Mouse (Mus musculus): ENCODE results near the gene Tnni3. TPM values are rescaled to one million over a fixed set of nuclear protein-coding genes. Genes with fewer than 3 reads are reported as not detected.
A peak's percentile ranks its signal among the peaks of the same experiment; 100 is the strongest.

Gene Tnni3
- total RNA-seq, 2 experiments from 2014 or later = not detected

DNA sequence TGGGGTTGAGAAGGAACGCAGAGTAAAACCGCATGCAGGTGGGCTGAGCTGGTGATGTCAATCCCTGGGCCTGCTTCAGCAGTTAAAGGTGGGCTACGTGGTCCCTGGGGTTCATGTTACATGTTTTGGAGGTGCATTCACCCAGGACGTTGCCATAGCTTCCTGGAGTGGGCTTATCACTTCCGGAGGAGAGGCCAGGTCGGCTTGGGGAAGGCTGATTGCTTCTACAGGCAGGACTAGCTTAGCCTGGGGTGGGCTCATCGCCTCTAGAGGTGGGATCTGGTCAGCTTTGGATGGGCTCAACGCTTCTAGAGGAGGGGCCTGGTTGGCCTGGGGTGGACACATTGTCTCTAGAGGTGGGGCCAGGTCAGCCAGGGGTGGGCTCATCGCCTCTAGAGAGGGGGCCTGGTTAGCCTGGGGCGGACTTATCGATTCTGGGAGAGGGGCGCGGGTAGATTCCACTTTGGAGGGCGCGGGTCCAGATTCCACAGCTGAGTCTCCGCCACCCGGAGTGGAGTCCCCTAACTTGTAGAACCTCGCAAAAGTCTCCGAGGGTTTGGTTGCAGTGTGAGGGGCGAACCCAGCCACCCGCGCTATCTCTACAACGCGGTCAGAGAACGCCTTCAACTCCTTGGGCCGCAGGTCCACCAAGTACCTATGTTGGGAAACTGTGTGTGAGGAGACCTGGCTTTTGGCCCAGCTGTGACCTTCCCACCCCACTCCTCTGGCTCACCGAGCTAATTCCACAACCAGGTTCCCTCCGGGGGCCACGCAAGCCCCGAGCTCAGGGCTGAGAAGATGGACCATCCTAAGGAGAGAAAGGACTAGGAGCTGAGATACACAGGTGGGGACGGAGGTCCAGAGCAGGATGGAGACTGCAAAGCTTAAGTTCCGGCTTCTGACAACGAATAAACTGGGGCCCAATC, 561 bp downstream of the Tnni3 start:
- ATAC-seq (replicated peaks; ENCODE audit: low FRiP score, poor library complexity, severe bottlenecking) = no peak

GRCm38 (mm10) chr7:4522292-4522691, 1.7 kb downstream of the Tnni3 start:
- ATAC-seq (replicated peaks; ENCODE audit: low FRiP score, poor library complexity, severe bottlenecking) = no peak

DNA sequence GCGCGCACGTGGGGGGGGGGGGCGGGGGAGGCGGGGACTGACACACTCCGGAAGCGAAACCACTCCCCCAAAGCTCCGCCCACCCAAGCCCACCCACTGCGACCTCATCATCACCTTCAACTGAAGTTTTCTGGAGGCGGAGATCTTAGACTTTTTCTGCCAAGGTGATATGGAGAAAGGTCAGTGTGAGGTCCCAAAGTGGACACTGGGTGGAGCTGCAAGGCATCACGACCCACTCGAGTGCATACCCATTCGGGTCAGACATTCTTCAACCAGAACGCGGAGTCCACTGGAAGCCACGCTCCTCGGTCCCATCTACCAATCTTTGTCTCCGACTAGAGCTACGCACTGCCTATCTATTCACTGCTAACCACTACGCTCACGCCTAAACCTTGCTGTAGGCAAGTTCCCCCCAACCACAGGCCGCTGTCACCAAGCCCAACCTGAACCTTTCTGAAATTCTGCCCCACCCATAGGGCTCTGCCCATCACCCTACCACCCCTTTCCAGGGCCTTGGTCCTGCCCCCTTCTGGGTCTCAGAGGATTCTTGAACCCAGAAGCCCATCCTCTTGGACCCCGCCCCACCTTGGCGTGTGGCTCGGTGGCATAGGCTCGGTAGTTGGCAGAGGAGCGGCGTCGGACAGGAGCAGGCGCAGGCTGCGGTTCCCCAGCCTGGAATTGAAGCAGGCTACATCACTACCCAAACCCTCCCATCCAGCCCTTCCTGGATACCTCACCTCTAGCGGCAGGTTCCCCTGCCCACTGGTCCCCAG, 2.6 kb downstream of the Tnni3 start:
- no peak for ATAC-seq (replicated peaks; ENCODE audit: low FRiP score, poor library complexity, severe bottlenecking)

GRCm38 (mm10) chr7:4518487-4518886, 5.5 kb downstream of the Tnni3 start:
- no peak for ATAC-seq (replicated peaks; ENCODE audit: low FRiP score, poor library complexity, severe bottlenecking)

DNA sequence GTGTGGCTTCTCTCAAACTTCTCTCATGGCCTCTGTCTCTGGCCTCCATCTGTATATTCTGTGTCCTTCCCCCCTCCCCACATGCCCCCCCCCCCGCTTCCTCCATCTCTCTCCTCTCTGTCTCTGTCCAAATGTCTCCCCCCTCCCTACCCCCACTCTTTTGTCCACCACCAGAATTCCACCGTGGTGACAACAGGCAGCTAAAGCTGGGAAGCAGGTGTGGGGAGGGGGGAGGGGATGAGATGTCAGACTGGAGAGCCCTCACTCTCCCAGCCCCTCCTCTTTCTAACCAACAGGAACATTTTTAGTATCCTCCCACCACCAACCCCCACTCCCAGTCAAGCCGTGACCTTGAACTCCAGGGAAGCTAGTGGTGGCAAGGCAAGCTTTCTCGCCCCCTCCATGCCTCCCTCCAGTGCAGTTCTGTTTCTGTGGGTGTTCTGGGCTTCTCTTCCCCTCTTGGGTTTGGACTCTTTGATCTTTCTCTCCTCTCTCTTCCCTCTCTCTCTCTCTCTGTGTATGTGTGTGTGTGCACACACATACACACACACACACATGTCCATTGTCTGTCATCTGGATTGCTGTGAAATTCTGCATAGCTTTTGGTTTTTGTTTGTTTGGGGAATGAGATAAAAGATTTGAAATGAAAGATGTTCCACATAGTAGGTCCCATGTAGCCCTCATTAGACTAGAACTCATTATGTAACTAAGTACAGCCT, 7.5 kb downstream of the Tnni3 start, which contains the start of gene Tnnt1:
TSS of gene Tnnt1 (minus strand) at position 51 of the 719 bp plus-strand sequence.
- no peak for ATAC-seq (replicated peaks; ENCODE audit: low FRiP score, poor library complexity, severe bottlenecking)

DNA sequence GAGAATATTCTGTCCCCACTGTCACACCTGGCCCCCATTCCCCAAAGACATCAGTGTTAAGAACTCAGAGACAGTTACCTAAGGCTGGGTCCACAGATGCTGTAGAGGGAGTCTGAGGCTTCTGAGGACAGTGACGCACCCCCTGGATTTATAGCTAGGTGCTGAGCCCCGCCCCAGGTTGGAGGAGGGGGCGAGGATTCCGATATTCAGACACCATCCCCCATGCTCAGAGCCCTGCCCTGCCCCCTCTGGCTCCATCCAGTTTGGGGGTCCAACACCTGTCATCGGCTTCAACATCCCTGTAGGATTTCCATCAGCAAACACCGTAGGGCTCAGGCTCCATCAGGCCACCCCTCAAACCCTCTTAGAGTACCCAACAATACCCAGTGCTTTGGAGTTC, 8.2 kb downstream of the Tnni3 start:
- no peak for ATAC-seq (replicated peaks; ENCODE audit: low FRiP score, poor library complexity, severe bottlenecking)

DNA sequence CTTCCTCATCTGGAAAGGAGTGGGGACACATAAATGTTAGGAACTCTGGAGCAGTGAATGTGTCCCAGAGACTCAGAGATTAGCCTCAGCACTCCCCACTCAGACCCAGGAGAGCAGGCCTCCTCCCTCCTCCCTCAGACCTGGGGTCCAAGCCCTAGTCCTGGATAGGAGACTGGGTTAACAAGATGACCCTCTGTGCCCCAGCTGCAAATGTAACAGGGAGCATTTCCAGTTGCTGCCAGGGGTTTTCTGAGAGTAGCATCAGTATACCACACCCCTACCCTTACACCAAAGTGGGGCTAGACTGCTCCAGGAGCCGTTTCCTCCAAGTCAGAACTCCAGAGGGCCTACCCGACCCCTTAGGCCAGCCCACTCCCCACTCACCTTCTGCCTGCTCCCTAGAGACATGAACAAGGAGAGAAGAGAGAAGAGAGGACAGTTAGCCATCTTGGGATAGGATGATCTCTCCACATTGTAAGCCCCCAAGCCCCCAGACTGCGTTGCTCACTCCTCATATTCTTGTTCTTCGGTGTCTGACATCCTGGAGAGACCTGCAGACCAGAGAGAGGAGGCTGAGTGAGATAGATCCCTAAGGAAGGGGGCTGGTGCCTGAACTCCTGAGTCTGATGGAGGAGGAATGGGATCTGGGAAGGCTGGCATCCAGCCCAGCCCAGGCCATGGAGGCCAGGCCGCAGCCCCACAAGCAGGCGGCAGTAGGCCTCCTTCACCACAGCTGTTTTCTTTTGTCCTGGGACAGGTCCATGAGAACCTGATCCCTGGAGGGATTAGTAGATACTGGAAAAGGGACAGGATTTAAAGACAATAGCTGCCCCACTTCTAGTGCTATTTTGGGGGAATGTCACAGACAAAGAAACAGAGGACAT, 10.0 kb downstream of the Tnni3 start:
- no peak for ATAC-seq (replicated peaks; ENCODE audit: low FRiP score, poor library complexity, severe bottlenecking)

GRCm38 (mm10) chr7:4513236-4513635, 10.8 kb downstream of the Tnni3 start:
- peak; percentile 67; the same call in 1 of the 2 replicates for ATAC-seq (replicated peaks; ENCODE audit: low FRiP score, poor library complexity, severe bottlenecking)

- no peak for ATAC-seq (replicated peaks; ENCODE audit: low FRiP score, poor library complexity, severe bottlenecking)
Measured at GRCm38 (mm10) chr7:4511489-4512224, 12.4 kb downstream of the Tnni3 start.

DNA sequence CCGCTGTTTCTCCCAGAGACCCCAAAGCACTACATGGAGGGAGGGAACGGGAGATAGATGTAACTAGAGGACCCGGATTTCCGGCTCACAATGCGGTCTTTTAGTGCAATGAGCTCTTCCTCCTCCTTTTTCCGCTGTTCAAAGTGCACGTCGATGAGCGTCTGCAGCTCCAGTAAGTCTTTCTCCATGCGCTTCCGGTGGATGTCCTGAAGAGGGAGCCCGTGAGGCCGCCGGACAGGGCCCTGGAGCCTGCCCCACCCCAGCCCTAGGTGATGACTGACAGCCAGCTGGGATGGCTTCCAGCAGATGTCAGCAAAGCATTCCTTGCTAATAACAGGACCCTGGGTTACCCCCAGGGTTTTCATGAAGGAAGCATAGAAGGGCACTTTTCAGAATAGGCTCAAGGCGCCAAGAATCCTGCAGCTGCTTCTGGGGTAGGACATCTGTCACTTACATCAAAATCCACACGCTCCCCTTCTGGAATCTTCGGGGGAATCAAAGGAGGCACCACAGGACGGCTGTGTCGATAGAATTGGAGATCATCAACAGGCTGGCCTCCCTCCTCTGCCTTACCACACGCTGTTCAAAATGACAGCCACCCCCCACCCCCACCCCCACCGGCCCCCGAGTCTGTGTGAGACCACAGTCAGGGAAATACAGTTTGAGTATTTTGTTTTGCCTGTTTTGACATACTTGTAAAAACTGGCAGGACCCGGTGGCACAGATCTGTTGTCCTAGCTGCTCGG, 14.0 kb downstream of the Tnni3 start:
- peak; percentile 86 for ATAC-seq (replicated peaks; ENCODE audit: low FRiP score, poor library complexity, severe bottlenecking)

GRCm38 (mm10) chr7:4508739-4509116, 15.3 kb downstream of the Tnni3 start:
- ATAC-seq (replicated peaks; ENCODE audit: low FRiP score, poor library complexity, severe bottlenecking) = no peak

DNA sequence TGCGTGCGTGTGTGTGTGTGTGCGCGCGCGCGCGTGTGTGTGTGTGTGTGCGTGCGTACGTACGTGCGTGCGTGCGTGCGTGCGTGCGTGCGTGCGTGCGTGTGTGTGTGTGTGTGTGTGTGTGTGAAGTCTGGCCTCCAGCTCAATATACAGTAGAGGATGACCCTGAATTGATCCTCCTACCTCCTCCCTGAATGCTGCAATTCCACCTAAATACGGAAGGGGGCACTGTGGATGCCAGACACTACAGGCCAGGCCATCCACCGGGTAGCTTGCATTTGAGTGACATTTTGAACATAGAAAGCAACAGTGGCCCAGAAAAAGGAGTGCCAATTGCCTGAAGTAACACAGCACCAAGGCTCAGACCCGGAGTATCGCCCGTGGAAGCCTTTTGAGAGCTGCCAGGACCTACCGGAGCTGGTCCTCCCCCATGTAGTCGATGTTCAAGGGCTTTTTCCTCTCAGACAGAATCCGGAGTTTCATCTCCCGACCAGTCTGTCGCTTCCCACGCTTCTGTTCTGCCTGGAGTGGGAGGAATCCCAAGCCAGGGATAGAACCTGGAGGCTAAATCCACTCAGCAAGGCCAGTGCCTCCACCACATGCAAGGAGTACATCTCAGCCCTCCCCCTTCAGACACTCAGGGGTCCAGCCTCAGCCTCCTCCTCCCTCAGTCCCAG, 15.8 kb downstream of the Tnni3 start:
- ATAC-seq (replicated peaks; ENCODE audit: low FRiP score, poor library complexity, severe bottlenecking) = no peak

- no peak for ATAC-seq (replicated peaks; ENCODE audit: low FRiP score, poor library complexity, severe bottlenecking)
Measured at GRCm38 (mm10) chr7:4507220-4507619, 16.8 kb downstream of the Tnni3 start.

- ATAC-seq (replicated peaks; ENCODE audit: low FRiP score, poor library complexity, severe bottlenecking) = no peak
Measured at GRCm38 (mm10) chr7:4504646-4505435, 19.2 kb downstream of the Tnni3 start.

DNA sequence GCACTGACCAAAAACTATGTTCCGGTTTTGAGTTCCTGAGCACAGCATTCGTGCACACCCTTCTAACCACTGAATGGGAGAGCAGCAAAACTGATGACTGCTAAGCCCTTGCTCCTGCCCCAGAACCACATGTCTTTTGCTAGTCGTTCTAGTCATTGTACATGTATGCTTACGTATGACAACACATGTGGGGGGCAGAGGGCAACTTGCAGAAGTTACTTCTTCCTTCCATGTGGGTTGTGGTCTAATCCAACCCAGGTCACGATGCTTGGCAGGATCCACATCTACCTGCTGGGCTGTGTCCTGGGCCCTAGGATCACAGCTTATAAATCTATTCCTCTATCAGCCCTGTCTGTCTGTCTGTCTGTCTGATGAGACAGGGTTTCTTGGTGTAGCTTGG, 20.2 kb downstream of the Tnni3 start:
- no peak for ATAC-seq (replicated peaks; ENCODE audit: low FRiP score, poor library complexity, severe bottlenecking)

DNA sequence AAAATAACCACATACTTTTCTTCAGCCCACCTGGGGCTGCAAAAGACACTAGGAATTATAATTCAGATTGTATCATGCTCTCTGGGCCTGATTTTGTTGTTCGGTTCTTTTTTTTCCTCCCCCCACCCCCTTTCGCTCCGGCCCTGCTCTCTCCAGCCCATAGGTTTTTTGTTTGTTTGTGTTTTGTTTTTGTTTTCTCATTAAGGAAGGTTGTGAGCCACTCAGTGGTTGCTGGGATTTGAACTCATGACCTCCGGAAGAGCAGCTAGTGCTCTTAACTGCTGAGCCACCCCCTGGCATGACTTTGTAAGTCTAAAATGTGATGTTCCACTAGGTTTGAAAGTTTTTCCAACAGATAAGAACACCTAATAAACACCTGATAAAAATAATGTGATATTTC, 20.9 kb downstream of the Tnni3 start:
- ATAC-seq (replicated peaks; ENCODE audit: low FRiP score, poor library complexity, severe bottlenecking) = no peak

Measured in erythroblast, adult 5-6 weeks (primary cell).